Mouse (Mus musculus): Measurements from ENCODE around the gene Wbp2.

Gene Wbp2

DNA sequence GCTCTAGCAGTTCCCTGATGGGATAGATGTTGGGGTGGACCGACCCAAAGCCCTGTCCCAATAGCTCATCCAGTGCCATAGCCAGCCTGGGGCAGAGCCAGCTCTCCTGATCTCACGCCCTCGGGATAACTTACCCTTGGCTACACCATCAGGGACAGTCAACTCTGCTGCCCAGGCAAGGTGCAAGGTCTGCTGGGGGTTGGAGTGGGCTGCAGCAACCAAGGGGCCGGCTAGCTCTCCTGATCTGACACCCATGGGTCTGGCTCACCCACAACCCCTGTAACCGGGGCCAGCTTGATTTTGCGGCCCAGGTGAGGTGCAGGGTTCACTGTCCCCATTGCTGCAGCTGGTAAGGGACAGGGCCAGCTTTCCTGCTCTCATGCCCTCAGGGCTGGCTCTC lies 4.8 kb upstream of the Wbp2 start:
- in situ Hi-C loops (cut with MboI, MseI) = loop anchor here in 1 of 2 experiments (5.0 kb wide), 1 partner anchor 41 kb away; the partner anchor contains the start of gene Trim65

- in situ Hi-C loops (cut with MboI, MseI) = no loop called here
Observed at GRCm38 (mm10) chr11:116089545-116089944, 2.8 kb upstream of the Wbp2 start.

- in situ Hi-C loops (cut with MboI, MseI) = no loop called here
Observed at GRCm38 (mm10) chr11:116088741-116089394, 2.1 kb upstream of the Wbp2 start.

DNA sequence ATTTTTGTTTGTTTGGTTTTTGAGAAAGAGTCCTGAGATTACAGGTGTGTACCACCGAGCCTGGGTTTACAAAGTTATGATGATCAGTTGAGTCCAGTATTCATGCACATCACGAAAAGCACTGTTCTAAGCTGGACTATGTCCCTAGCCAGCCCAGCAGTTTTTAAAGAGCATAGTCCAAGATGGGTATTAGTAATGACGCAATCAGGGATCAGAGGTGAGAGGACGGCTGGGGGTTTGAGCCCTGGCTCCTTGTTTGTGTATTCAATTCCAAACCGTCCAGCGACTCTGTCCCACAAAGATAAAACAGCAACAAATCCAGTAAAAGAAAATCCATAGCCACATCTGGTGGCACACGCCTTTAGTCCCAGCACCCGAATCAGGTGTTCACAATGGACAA lies 1.4 kb upstream of the Wbp2 start:
- in situ Hi-C loops (cut with MboI, MseI) = no loop called here

DNA sequence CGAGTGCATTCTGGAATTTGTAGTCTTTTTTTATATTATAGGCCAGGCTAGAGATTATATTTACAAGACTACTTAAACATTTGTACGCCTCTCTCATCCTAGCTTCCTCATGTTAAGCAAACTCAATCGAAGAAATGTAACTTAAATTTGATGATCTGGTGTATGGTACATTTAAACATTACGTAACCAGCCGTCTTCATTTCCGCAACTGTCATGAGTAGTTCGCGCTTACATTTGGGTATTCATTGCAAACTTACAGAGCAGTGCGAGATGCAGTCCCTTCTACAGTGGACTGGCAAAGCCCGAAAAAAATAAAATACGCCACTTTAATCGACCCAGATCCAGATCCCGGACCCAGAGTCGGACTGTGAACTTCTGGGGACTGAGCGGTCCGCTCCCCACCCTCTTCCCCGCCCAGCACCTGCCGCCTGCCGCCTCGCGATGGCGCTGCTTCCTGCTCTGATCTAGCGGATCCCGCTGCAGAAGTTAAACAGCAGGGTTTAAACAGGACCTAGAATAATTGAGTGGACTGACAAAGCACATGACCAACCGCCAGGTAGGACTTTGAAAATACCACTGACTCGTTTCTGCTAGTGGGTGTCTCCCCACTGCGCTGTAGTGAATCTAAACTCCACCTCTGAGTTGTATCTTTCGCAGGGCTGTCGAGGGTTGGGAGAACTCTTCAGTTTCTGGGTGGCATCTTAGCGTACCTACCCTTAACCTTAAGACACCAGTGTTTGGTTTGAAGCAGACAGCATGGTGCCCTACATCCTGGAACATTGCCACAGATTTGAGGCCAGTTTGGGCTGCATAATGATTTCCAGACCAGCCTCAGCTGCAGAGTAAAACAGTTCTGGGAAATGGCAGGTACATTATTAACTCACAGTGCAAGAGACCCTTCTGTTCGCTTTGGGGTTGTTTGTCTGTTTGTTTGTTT lies 667 bp upstream of the Wbp2 start:
- in situ Hi-C loops (cut with MboI, MseI) = no loop called here

GRCm38 (mm10) chr11:116084166-116084565 lies 2.6 kb downstream of the Wbp2 start:
- in situ Hi-C loops (cut with MboI, MseI) = no loop called here

DNA sequence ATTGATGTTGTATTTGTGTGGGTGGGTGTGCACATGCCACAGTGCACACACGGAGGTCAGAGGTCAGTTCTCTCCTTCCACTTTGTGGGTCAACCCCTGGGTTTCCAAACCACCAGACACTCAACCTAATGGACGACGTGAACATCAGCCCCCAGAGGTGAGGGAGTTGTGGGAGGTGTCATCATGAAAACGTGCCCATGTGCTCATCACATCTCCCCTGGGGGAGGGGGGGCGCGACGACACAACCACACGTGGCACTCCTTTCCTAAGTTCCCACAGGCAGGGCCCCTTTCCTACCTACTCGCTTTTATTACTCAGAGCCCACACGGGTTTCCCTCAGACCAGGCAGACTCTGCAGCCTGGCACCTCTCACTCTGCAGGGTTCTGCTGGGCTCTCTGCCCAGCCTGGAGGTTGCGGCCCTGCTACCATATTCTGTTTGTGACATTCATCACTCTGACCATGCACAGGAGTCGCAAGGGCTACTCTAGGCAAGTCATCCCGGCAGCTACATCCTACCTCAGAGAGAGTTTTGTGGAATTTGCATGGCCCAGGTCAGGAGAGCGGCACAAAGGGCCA lies 3.6 kb downstream of the Wbp2 start:
- in situ Hi-C loops (cut with MboI, MseI) = no loop called here

- in situ Hi-C loops (cut with MboI, MseI) = no loop called here
Observed at GRCm38 (mm10) chr11:116081081-116081480, 5.7 kb downstream of the Wbp2 start.

DNA sequence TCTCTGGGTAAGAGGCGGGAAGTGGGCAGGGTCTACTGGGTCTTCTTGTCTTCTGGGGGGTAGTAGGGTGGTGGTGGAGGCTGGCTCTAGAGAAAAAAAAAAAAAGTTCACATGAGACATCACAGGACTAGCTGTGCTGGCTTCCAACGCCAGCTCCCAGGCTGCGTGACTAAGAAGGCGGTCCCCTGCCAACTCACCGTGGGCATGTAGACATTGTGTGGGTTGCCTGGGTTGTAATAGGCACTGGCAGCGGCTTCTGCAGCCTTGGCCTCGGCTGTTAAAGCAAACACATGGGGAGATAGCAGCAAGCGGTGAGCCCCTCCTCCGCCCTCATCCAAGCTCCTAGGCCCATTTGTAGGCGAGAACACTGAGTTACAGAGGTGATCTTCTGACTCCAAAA lies 7.3 kb downstream of the Wbp2 start:
- in situ Hi-C loops (cut with MboI, MseI) = loop anchor here in 1 of 2 experiments (5.0 kb wide), 1 partner anchor 47 kb away; the partner anchor contains the start of gene Unk

DNA sequence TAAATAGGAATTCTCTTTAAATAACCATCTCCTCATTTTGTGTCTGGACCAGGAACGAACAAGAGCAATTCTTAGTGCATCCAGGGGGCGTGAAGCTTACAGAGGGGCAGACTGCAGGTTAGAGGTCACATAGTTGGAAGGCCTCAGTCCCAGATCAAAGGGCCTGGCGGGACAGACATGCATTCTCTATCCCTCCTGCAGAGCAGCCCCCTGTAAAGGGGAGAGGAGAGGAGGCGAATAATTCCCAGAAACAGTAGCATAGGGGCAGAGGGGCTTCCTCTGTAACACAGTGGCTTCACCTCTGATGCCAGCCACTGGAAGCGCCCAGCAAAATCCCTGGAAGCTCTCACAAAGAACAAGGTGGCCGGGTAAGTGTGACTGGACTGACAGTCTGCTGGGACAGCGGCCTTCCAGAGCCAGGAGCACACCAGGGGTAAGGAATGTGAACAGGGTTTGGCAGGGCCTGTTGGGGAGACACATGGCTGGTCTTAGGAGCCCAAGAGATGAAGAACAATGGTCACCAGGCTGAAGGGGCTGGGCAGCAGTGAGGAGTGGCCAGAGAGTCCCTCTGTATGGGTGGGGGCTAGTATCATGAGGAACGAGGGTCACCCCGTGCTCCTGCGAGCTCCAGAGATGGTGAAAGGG lies 8.0 kb downstream of the Wbp2 start:
- in situ Hi-C loops (cut with MboI, MseI) = loop anchor here in 1 of 2 experiments (5.0 kb wide), 1 partner anchor 46 kb away; the partner anchor contains the start of gene Unk

- in situ Hi-C loops (cut with MboI, MseI) = loop anchor here in 1 of 2 experiments (5.0 kb wide), 1 partner anchor 46 kb away; the partner anchor contains the start of gene Unk
Observed at GRCm38 (mm10) chr11:116078221-116078620, 8.6 kb downstream of the Wbp2 start.

- in situ Hi-C loops (cut with MboI, MseI) = loop anchor here in 1 of 2 experiments (5.0 kb wide), 1 partner anchor 45 kb away; the partner anchor contains the start of gene Unk
Observed at GRCm38 (mm10) chr11:116077446-116078204, 9.2 kb downstream of the Wbp2 start, which contains the start of gene Unc13d. Gene Unc13d, minus strand, starts transcription at chr11:116077961.

DNA sequence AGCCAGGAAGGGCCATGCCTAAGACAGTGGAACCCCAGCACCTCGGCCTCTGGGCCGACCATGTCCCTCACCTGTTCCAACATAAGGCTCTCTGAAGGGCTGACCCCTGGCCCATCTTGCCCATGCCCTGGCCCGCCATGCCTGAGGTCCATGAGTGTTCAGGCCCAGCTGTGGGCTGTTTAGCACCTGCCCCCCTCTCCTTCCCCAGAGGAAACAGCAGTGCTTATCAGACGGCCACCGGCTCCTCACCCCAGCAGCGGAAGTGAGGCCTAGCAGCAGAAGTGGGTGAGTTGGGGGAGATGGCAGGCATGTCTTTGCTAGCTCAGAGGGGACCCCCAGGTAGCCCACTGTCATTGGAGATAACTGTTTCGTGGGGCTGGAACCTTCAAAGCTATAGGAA lies 10.0 kb downstream of the Wbp2 start:
- in situ Hi-C loops (cut with MboI, MseI) = loop anchor here in 1 of 2 experiments (5.0 kb wide), 1 partner anchor 45 kb away; the partner anchor contains the start of gene Unk

DNA sequence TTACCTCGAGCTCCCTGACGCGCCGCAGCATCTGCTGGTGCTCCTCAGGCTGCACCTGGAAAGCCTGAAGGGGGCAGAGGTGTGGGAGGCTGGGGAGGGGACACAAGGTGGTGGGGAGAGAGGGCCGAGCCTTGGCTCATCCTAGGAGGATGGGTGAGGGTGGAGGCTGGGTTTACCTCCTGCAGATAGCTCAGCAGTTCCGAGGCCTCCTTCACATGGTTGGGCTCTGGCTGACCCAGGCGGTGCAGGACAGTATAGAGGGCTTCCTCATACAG lies 10.6 kb downstream of the Wbp2 start:
- in situ Hi-C loops (cut with MboI, MseI) = loop anchor here in 1 of 2 experiments (5.0 kb wide), 1 partner anchor 44 kb away; the partner anchor contains the start of gene Unk

- in situ Hi-C loops (cut with MboI, MseI) = loop anchor here in 1 of 2 experiments (5.0 kb wide), 1 partner anchor 43 kb away; the partner anchor contains the start of gene Unk
Observed at GRCm38 (mm10) chr11:116075539-116076265, 11.1 kb downstream of the Wbp2 start.

DNA sequence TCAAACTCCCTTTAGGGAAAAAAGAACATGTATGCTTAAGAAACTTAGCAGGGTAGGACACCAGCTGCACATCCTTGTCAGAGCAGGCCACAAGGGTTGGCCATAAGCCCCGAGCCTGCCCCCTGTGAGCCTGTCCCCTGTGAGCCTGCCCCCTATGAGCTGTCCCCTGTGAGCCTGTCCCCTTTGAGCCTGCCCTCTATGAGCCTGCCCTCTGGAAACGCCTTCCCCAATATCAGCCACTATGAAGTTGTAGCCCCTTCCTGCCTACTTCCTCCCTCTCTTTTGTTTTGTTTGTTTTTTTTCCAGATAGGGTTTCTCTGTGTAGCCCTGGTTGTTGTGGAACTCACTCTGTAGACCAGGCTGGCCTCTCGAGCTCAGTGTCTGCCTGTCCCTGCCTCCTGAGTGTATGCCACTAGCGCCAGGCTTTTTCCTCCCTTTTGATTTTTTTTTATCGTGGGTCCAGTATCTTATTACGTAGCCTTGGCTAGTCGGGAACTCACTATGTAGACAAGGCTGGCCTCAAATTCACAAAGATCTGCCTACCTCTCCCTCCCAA lies 12.3 kb downstream of the Wbp2 start:
- in situ Hi-C loops (cut with MboI, MseI) = no loop called here

GRCm38 (mm10) chr11:116072608-116073007 lies 14.2 kb downstream of the Wbp2 start:
- in situ Hi-C loops (cut with MboI, MseI) = no loop called here

- in situ Hi-C loops (cut with MboI, MseI) = no loop called here
Observed at GRCm38 (mm10) chr11:116071510-116071909, 15.3 kb downstream of the Wbp2 start.

GRCm38 (mm10) chr11:116065345-116065744 lies 21.4 kb downstream of the Wbp2 start:
- in situ Hi-C loops (cut with MboI, MseI) = no loop called here

Measured in T-helper 17 cell (primary cell).